Mouse (Mus musculus): ENCODE results near the gene Ifitm1. TPM values are rescaled to one million over a fixed set of nuclear protein-coding genes. Genes with fewer than 3 reads are reported as not detected.
"Not testable (repeated sequence)": the region's sequence is repeated elsewhere in the genome, so short reads cannot be mapped to it uniquely, and the experiment has no call there.

Gene Ifitm1
- polyA plus RNA-seq, 1 experiment from 2014 or later = 91.5 TPM

GRCm38 (mm10) chr7:140961416-140961815 lies 5.6 kb upstream of the Ifitm1 start:
- H3K4me1 ChIP-seq = peaks cover 16% of the 10 kb centered on the region
- ATAC-seq (ENCODE audit: insufficient number of reproducible peaks, insufficient read depth, low FRiP score, low TSS enrichment, low read depth) = no peak
- no peak overlapping the region for H3K4me2 ChIP-seq
- no peak overlapping the region for H3K9ac ChIP-seq
- H3K36me3 ChIP-seq = no peaks in the 10 kb centered on the region
- H3K9me3 ChIP-seq = no peaks in the 10 kb centered on the region
- no peaks in the 10 kb centered on the region for H3K27me3 ChIP-seq
- H3K4me3 ChIP-seq = no peak overlapping the region
- no peak overlapping the region for H3K27ac ChIP-seq
- WGBS = 54% methylated on average over 2 of the region's 2 CpGs

- no peak overlapping the region for H3K4me2 ChIP-seq
- no peaks in the 10 kb centered on the region for H3K36me3 ChIP-seq
- no peaks in the 10 kb centered on the region for H3K27me3 ChIP-seq
- no peak overlapping the region for H3K27ac ChIP-seq
- H3K9me3 ChIP-seq = no peaks in the 10 kb centered on the region
- WGBS = 68% methylated on average over 2 of the region's 2 CpGs
- ATAC-seq (ENCODE audit: insufficient number of reproducible peaks, insufficient read depth, low FRiP score, low TSS enrichment, low read depth) = no peak
- peaks cover 16% of the 10 kb centered on the region for H3K4me1 ChIP-seq
- H3K4me3 ChIP-seq = no peak overlapping the region
- no peak overlapping the region for H3K9ac ChIP-seq
Measured at GRCm38 (mm10) chr7:140962733-140963132, 4.3 kb upstream of the Ifitm1 start.

GRCm38 (mm10) chr7:140967862-140968591 lies 1.0 kb downstream of the Ifitm1 start:
- WGBS = 8% methylated on average over 14 of the region's 14 CpGs
- no peak overlapping the region for H3K9ac ChIP-seq
- peak overlapping the region; percentile 53 for H3K4me2 ChIP-seq
- H3K27ac ChIP-seq = peak overlapping the region; percentile 85
- H3K9me3 ChIP-seq = no peaks in the 10 kb centered on the region
- ATAC-seq (ENCODE audit: insufficient number of reproducible peaks, insufficient read depth, low FRiP score, low TSS enrichment, low read depth) = peak; percentile 61; the same call in 1 of the 2 replicates
- no peaks in the 10 kb centered on the region for H3K36me3 ChIP-seq
- no peaks in the 10 kb centered on the region for H3K27me3 ChIP-seq
- H3K4me1 ChIP-seq = peaks cover 35% of the 10 kb centered on the region
- H3K4me3 ChIP-seq = peak overlapping the region; percentile 27

DNA sequence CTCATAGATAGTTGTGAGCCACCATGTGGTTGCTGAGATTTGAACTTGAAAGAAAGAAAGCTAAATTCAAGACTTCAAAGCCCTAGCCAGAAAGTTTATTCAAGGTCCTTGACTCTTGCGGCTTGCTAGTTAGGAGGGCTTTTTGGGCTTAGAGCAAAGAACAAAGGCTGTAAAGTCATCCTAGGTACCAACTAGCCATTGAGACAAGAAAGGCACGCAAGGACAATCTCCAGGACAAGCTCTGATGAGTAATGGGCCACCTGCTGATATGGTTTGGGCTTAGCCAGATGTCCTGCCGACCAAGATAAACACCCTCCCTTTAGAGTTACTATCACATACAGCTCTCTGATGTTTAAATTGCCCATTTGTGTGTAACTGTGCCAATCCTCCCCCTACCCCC lies 1.7 kb downstream of the Ifitm1 start:
- H3K4me3 ChIP-seq; H3K27ac ChIP-seq; ATAC-seq (ENCODE audit: insufficient number of reproducible peaks, insufficient read depth, low FRiP score, low TSS enrichment, low read depth); H3K9me3 ChIP-seq; H3K27me3 ChIP-seq; H3K9ac ChIP-seq; H3K36me3 ChIP-seq: not testable (repeated sequence)
- peak overlapping the region; percentile 53 for H3K4me2 ChIP-seq
- peaks cover 41% of the 10 kb centered on the region for H3K4me1 ChIP-seq
- WGBS = 37% methylated on average over 3 of the region's 3 CpGs

DNA sequence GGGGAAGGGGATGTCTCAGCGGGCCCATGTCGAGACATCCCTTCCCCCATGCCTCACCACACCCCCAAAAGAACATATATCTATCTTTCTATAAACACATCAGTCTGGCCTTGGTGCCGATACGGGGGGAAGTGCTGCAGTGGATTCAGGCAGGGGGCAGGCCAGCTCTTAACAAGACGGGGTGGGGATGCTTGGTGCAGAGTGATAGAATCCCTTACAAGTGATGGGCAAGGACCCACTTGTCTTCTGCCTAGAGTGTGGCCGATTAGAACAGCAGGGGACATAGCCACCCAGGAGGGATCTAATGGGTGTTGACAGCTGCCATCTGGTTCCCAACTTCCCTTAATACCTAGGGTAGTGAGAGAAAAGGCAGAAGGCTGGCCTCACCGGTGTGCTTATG lies 3.9 kb downstream of the Ifitm1 start:
- WGBS = 46% methylated on average over 7 of the region's 7 CpGs
- no peak overlapping the region for H3K4me3 ChIP-seq
- H3K9me3 ChIP-seq = no peaks in the 10 kb centered on the region
- peaks cover 54% of the 10 kb centered on the region for H3K4me1 ChIP-seq
- no peaks in the 10 kb centered on the region for H3K27me3 ChIP-seq
- H3K9ac ChIP-seq = no peak overlapping the region
- no peaks in the 10 kb centered on the region for H3K36me3 ChIP-seq
- peak overlapping the region; percentile 65 for H3K27ac ChIP-seq
- ATAC-seq (ENCODE audit: insufficient number of reproducible peaks, insufficient read depth, low FRiP score, low TSS enrichment, low read depth) = no peak
- no peak overlapping the region for H3K4me2 ChIP-seq

GRCm38 (mm10) chr7:140971479-140972171 lies 4.6 kb downstream of the Ifitm1 start:
- 59% methylated on average over 8 of the region's 8 CpGs for WGBS
- peaks cover 54% of the 10 kb centered on the region for H3K4me1 ChIP-seq
- no peaks in the 10 kb centered on the region for H3K36me3 ChIP-seq
- no peaks in the 10 kb centered on the region for H3K9me3 ChIP-seq
- no peak overlapping the region for H3K9ac ChIP-seq
- no peaks in the 10 kb centered on the region for H3K27me3 ChIP-seq
- ATAC-seq (ENCODE audit: insufficient number of reproducible peaks, insufficient read depth, low FRiP score, low TSS enrichment, low read depth) = peak; percentile 58; the same call in 1 of the 2 replicates
- H3K27ac ChIP-seq = peak overlapping the region; percentile 65
- H3K4me3 ChIP-seq = no peak overlapping the region
- no peak overlapping the region for H3K4me2 ChIP-seq

DNA sequence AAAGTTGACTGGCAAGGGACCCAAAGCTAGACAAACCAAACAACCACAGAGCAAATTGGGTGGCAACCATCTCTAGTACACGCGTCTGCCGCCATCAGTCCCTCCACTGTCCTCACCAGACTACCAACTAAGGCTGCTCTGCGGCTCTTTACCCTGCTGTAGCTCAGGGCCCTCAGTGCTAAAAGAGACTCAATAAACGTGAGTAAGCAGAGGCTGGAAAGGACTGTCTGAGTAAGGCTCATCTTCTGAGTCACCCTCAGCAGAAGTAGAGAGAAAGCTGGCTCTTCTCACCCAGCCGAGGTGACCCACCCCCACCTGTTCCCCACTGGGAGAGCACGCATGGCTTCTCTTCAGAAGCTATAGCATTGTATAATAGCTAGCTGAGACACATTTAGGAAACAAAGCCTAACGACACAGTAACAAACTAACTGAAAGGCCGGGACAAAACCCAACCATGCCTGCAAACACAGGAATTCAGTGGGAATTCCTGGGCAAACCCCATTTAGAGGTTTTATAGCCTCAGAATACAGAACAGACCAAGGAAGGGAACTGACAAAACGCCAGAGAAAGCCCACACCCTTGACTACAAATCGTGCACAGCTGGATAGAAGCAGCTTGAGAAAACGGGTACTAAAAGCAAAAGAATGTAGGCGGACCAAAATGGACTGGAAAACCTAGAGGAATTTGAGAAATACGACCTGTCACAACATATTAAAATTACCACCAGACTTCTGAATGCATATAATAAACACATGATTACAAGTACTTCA lies 6.6 kb downstream of the Ifitm1 start:
- Histone ChIP-seq H3K27ac (peak overlapping the region; percentile 79), H3K27me3 (no peaks in the 10 kb centered on the region), H3K9ac (no peak overlapping the region), H3K4me2 (no peak overlapping the region), H3K36me3 (no peaks in the 10 kb centered on the region), H3K9me3 (no peaks in the 10 kb centered on the region), H3K4me3 (no peak overlapping the region), H3K4me1 (peaks cover 39% of the 10 kb centered on the region)
- no peak for ATAC-seq (ENCODE audit: insufficient number of reproducible peaks, insufficient read depth, low FRiP score, low TSS enrichment, low read depth)
- 25% methylated on average over 14 of the region's 14 CpGs for WGBS

DNA sequence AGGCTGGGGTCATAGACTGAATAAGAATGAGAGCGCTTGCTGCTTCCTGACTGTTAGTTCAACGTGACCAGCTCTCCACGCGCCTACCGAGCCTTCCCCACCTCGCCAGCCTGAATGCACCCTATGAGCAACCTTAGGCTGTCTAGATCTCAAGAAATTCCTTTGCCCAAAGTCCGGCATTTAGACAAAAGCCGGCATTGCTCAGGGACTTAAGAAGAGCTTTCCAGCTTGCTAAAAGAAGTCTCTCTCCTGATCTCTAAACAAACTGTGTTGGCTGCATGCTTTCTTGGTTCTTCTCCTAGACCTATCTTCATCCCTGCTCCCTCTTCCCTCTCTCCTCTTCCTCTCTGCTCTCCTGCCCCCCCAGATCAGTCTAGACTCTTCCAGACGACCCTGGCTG lies 7.9 kb downstream of the Ifitm1 start:
- Histone ChIP-seq H3K9ac (no peak overlapping the region), H3K4me3 (no peak overlapping the region), H3K4me2 (peak overlapping the region; percentile 5; the same call in 1 of the 2 replicates), H3K36me3 (no peaks in the 10 kb centered on the region), H3K9me3 (no peaks in the 10 kb centered on the region), H3K4me1 (peaks cover 36% of the 10 kb centered on the region), H3K27ac (peak overlapping the region; percentile 16; the same call in 1 of the 2 replicates), H3K27me3 (no peaks in the 10 kb centered on the region)
- no peak for ATAC-seq (ENCODE audit: insufficient number of reproducible peaks, insufficient read depth, low FRiP score, low TSS enrichment, low read depth)
- 23% methylated on average over 9 of the region's 9 CpGs for WGBS

GRCm38 (mm10) chr7:140975465-140975864 lies 8.4 kb downstream of the Ifitm1 start:
- H3K27ac ChIP-seq = 0 out of 2 replicates have a peak overlapping the region, but pooled peaks have one; percentile 16
- ATAC-seq (ENCODE audit: insufficient number of reproducible peaks, insufficient read depth, low FRiP score, low TSS enrichment, low read depth) = no peak
- no peak overlapping the region for H3K9ac ChIP-seq
- peaks cover 36% of the 10 kb centered on the region for H3K4me1 ChIP-seq
- H3K27me3 ChIP-seq = no peaks in the 10 kb centered on the region
- peak overlapping the region; percentile 5; the same call in 1 of the 2 replicates for H3K4me2 ChIP-seq
- WGBS = 38% methylated on average over 3 of the region's 3 CpGs
- no peak overlapping the region for H3K4me3 ChIP-seq
- H3K36me3 ChIP-seq = no peaks in the 10 kb centered on the region
- H3K9me3 ChIP-seq = no peaks in the 10 kb centered on the region

- not testable (repeated sequence) for H3K27me3 ChIP-seq; H3K4me3 ChIP-seq; H3K9ac ChIP-seq; H3K36me3 ChIP-seq; H3K27ac ChIP-seq; ATAC-seq (ENCODE audit: insufficient number of reproducible peaks, insufficient read depth, low FRiP score, low TSS enrichment, low read depth); H3K9me3 ChIP-seq; H3K4me2 ChIP-seq
- 80% methylated on average over 9 of the region's 9 CpGs for WGBS
- H3K4me1 ChIP-seq = peaks cover 24% of the 10 kb centered on the region
Measured at GRCm38 (mm10) chr7:140976720-140977119, 9.7 kb downstream of the Ifitm1 start.

GRCm38 (mm10) chr7:140981704-140982103 lies 14.7 kb downstream of the Ifitm1 start:
- no peak for ATAC-seq (ENCODE audit: insufficient number of reproducible peaks, insufficient read depth, low FRiP score, low TSS enrichment, low read depth)
- Histone ChIP-seq H3K4me3 (no peak overlapping the region), H3K36me3 (no peaks in the 10 kb centered on the region), H3K27me3 (no peaks in the 10 kb centered on the region), H3K27ac (no peak overlapping the region), H3K9me3 (no peaks in the 10 kb centered on the region), H3K4me1 (no peaks in the 10 kb centered on the region), H3K9ac (no peak overlapping the region), H3K4me2 (no peak overlapping the region)
- WGBS = 80% methylated on average over 8 of the region's 8 CpGs
